Mouse (Mus musculus) adrenal gland, adult 8-10 months (tissue): ENCODE data around the gene Cnga1. TPM values are rescaled to one million over a fixed set of nuclear protein-coding genes. Genes with fewer than 3 reads are reported as not detected.

Source experiments
- total RNA-seq, 4 experiments: library from RNA; stranded (reverse); gene quantifications; 2 replicates each; pipeline ENCODE4 v1.2.4; 2022

Gene Cnga1
- total RNA-seq, 4 experiments from 2014 or later: 0.15 TPM; not detected in 3

Other genes with a start within 250 kb of the Cnga1 start
- under 1 TPM in 1 of 4 experiments, not detected in 3; 0.06 TPM for gene Corin, start 139.8 kb downstream of the Cnga1 start, total RNA-seq
- gene Nfxl1, start 84.6 kb downstream of the Cnga1 start, total RNA-seq: 10 to 100 TPM; 12.5 to 24.1 (median 19.2) TPM
- gene Zar1, start 63.0 kb downstream of the Cnga1 start, total RNA-seq: not detected
- gene Gm5868, start 56.7 kb downstream of the Cnga1 start, total RNA-seq: 1 to 10 TPM in 3 of 4 experiments, under 1 TPM in 1; 0.64 to 2.3 (median 1.5) TPM
- gene Nipal1, start 3.5 kb upstream of the Cnga1 start, total RNA-seq: 1 to 10 TPM in 1 of 4 experiments, under 1 TPM in 3; 0.24 to 3.5 (median 0.60) TPM
- under 1 TPM; 0.07 to 0.27 (median 0.16) TPM for gene Txk, start 108.5 kb upstream of the Cnga1 start, total RNA-seq
- 1 to 10 TPM; 2.0 to 3.8 (median 3.2) TPM for gene Tec, start 224.2 kb upstream of the Cnga1 start, total RNA-seq